Mouse (Mus musculus) lung, embryonic 16.5 days (tissue): ENCODE data around the gene Fam89a. TPM values are rescaled to one million over a fixed set of nuclear protein-coding genes. Genes with fewer than 3 reads are reported as not detected.

Experiments
- ATAC-seq: fragments of 200-750 bp; cut with Nextera tagmentation; 2 replicates; pipeline ENCODE4 v1.8.0; 2017; ENCODE audit warnings: low read depth, mild to moderate bottlenecking, moderate library complexity
- H3K27ac ChIP-seq: fragments of 300-500 bp; sonication (generic); 2 replicates; pipeline ENCODE4 v1.5.1; 2014; ENCODE audit warnings: mild to moderate bottlenecking, control low read depth, low read length
- H3K27me3 ChIP-seq: fragments of 300-500 bp; sonication (generic); 2 replicates; pipeline ENCODE4 v1.6.1; 2014; ENCODE audit warnings: low read depth, low read length, mixed read lengths; ENCODE audit not compliant: control insufficient read depth, insufficient read depth
- H3K36me3 ChIP-seq: fragments of 300-500 bp; sonication (generic); 2 replicates; pipeline ENCODE4 v1.6.1; 2014; ENCODE audit warnings: low read length; ENCODE audit not compliant: control insufficient read depth, insufficient read depth
- H3K4me1 ChIP-seq: fragments of 300-500 bp; sonication (generic); replicated peaks from 2 replicates; pipeline ENCODE4 v1.6.1; 2014; ENCODE audit warnings: low read length, mixed read lengths; ENCODE audit not compliant: control insufficient read depth, insufficient read depth
- H3K4me2 ChIP-seq: fragments of 300-500 bp; sonication (generic); 2 replicates; pipeline ENCODE4 v1.6.1; 2014; ENCODE audit warnings: low read depth, low read length, control low read depth
- H3K4me3 ChIP-seq: fragments of 300-500 bp; sonication (generic); 2 replicates; pipeline ENCODE4 v1.5.1; 2014; ENCODE audit warnings: mild to moderate bottlenecking, low read length, control low read depth
- H3K9ac ChIP-seq: fragments of 300-500 bp; sonication (generic); 2 replicates; pipeline ENCODE4 v1.6.1; 2014; ENCODE audit warnings: low read length, control low read depth
- H3K9me3 ChIP-seq: fragments of 300-500 bp; sonication (generic); 2 replicates; pipeline ENCODE4 v1.6.1; 2016; ENCODE audit warnings: low read length; ENCODE audit not compliant: control insufficient read depth
- WGBS: fragments of 180-500 bp; shearing (Covaris S2); extraction: QIAGEN DNeasy Blood & Tissue Kit; methylation state at CpG from one replicate; pipeline ENCODE4 v1.1.7; 2014; 5-methylcytosine and 5-hydroxymethylcytosine counted together
- polyA plus RNA-seq: library from polyadenylated mRNA; unstranded; fragments of >200 nt; fragmentation: Nextera tagmentation; extraction: Ambion mirVana; gene quantifications from 2 replicates; pipeline ENCODE4 v1.2.1, GENCODE M21; 2015

Gene Fam89a
- polyA plus RNA-seq = 7.6 and 8.7 TPM in 2 replicates

GRCm38 (mm10) chr8:124751709-124752173, at the start of gene Fam89a:
Fam89a (minus strand) TSS chr8:124751832.
- under 1% methylated on average over 10 of the region's 41 CpGs for WGBS

DNA sequence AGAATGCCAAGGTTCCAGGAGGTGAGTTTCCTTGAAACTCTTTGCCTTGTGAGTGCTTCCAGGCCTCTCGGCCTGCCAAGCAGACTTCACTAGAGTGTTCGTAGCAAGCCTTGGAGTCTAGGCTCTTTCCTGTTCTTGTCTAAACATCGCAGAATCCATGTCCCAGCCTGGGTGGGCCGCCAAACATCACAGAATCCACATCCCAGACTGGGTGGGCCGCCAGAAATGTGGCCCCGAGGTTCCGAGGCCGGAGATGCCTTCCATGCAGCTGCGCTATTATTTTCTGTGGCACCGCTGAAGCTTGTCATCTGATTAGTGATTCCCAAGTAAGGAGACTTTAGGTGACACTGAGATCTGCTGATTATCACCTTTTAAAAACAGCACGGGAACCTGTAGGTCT, 48.9 kb upstream of the Fam89a start:
- Histone ChIP-seq H3K4me2 (no peak overlapping the region), H3K4me3 (no peak overlapping the region), H3K36me3 (no peaks in the 10 kb centered on the region), H3K27me3 (peaks cover 8% of the 10 kb centered on the region), H3K27ac (no peak overlapping the region), H3K4me1 (no peaks in the 10 kb centered on the region), H3K9ac (no peak overlapping the region), H3K9me3 (no peaks in the 10 kb centered on the region)
- WGBS = 19% methylated on average over 11 of the region's 11 CpGs
- ATAC-seq = no peak

More at GRCm38 (mm10) chr8:124751709-124752173, at the start of gene Fam89a:
- Histone ChIP-seq H3K4me2 (peak within 1 kb of the TSS; percentile 92), H3K4me3 (peak within 1 kb of the TSS; percentile 71), H3K9ac (peak within 1 kb of the TSS; percentile 65), H3K27me3 (peaks cover 20% of the 10 kb centered on the region), H3K27ac (peak within 1 kb of the TSS; percentile 41; the same call in 1 of the 2 replicates), H3K36me3 (no peaks in the 10 kb centered on the region), H3K4me1 (peaks cover 19% of the 10 kb centered on the region), H3K9me3 (no peaks in the 10 kb centered on the region)
- peak; percentile 86 for ATAC-seq

GRCm38 (mm10) chr8:124795781-124796488, 44.3 kb upstream of the Fam89a start:
- Histone ChIP-seq H3K4me3 (no peak overlapping the region), H3K4me2 (no peak overlapping the region), H3K27ac (no peak overlapping the region), H3K36me3 (no peaks in the 10 kb centered on the region), H3K4me1 (peaks cover 28% of the 10 kb centered on the region), H3K9me3 (no peaks in the 10 kb centered on the region), H3K27me3 (peaks cover 50% of the 10 kb centered on the region), H3K9ac (no peak overlapping the region)
- 64% methylated on average over 8 of the region's 8 CpGs for WGBS
- ATAC-seq = no peak

GRCm38 (mm10) chr8:124794486-124794780, 42.8 kb upstream of the Fam89a start:
- under 1% methylated on average over 25 of the region's 25 CpGs for WGBS
- no peak for ATAC-seq

DNA sequence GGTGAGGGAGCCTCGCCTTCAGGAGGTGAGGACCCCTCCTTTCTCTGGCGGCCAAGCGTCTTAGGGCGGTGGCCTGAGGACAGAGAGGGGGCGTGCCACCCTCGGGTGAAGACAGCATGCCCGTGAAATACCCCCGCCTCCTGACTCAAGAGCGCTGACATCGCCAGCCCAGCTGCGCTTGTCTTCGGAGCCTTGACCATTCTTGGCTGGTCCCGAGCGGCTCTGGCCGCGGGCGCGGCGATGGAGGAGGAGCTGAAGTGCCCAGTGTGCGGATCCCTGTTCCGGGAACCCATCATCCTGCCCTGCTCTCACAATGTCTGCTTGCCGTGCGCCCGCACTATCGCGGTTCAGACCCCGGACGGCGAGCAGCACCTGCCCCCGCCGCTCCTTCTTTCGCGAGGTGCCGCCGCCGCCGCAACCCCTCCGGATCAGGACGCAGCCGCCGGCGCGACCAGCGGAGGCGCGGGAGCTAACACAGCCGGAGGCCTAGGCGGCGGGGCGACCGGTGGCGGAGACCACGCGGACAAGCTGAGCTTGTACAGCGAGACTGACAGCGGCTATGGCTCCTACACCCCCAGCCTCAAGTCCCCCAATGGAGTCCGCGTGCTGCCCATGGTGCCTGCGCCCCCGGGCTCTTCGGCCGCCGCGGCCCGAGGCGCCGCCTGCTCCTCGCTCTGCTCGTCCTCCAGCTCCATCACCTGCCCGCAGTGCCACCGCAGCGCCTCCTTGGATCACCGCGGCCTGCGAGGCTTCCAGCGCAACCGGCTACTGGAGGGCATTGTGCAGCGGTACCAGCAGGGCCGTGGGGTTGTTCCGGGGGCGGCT, 42.2 kb upstream of the Fam89a start:
- peak; percentile 24 for ATAC-seq

More at GRCm38 (mm10) chr8:124794486-124794780, 42.8 kb upstream of the Fam89a start:
- Histone ChIP-seq H3K27ac (no peak overlapping the region), H3K9ac (0 out of 2 replicates have a peak overlapping the region, but pooled peaks have one; percentile 10), H3K4me2 (peak overlapping the region; percentile 100), H3K27me3 (peaks cover 50% of the 10 kb centered on the region), H3K4me1 (peaks cover 28% of the 10 kb centered on the region), H3K4me3 (peak overlapping the region; percentile 63), H3K9me3 (no peaks in the 10 kb centered on the region), H3K36me3 (no peaks in the 10 kb centered on the region)

GRCm38 (mm10) chr8:124793172-124793651, 41.6 kb upstream of the Fam89a start:
- ATAC-seq = peak; percentile 92
- H3K36me3 ChIP-seq = no peaks in the 10 kb centered on the region
- WGBS = under 1% methylated on average over 28 of the region's 51 CpGs
- H3K9me3 ChIP-seq = no peaks in the 10 kb centered on the region
- H3K27me3 ChIP-seq = peaks cover 50% of the 10 kb centered on the region
- H3K4me3 ChIP-seq = peak overlapping the region; percentile 63
- peaks cover 28% of the 10 kb centered on the region for H3K4me1 ChIP-seq
- peak overlapping the region; percentile 100 for H3K4me2 ChIP-seq
- H3K9ac ChIP-seq = peak overlapping the region; percentile 49; the same call in 1 of the 2 replicates
- no peak overlapping the region; the same call in 1 of the 2 replicates for H3K27ac ChIP-seq

More for the DNA sequence above, 42.2 kb upstream of the Fam89a start:
- H3K9me3 ChIP-seq = no peaks in the 10 kb centered on the region
- WGBS = under 1% methylated on average over 66 of the region's 81 CpGs
- H3K27ac ChIP-seq = no peak overlapping the region
- peaks cover 28% of the 10 kb centered on the region for H3K4me1 ChIP-seq
- peaks cover 50% of the 10 kb centered on the region for H3K27me3 ChIP-seq
- H3K36me3 ChIP-seq = no peaks in the 10 kb centered on the region
- peak overlapping the region; percentile 63 for H3K4me3 ChIP-seq
- H3K4me2 ChIP-seq = peak overlapping the region; percentile 100
- H3K9ac ChIP-seq = no peak overlapping the region

DNA sequence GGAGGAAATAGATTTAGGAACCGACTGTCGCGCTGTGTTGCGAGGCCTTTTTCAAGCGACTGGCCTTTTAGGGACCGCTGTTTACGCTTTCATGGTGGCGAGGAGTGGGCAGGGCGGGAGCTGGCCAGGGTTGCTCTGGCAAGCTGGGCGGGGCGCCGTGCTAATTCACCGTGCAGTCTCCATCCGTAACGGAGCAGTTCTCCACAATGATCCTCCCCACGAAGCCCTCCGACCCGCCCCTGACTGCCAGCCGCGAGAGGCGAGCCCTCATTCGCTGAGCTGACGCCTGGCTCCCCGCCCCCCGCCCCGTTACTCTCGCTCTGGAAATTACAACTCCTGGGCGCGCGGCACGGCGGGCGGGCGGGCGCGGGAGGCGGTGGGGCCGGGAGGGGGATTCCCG, 41.1 kb upstream of the Fam89a start, which contains the start of gene Trim67:
Gene Trim67, plus strand, starts transcription at position 385 of the 400 bp plus-strand sequence.
- no peak within 1 kb of the TSS; the same call in 1 of the 2 replicates for H3K27ac ChIP-seq
- H3K9me3 ChIP-seq = no peaks in the 10 kb centered on the region
- peak; percentile 82 for ATAC-seq
- peak within 1 kb of the TSS; percentile 63 for H3K4me3 ChIP-seq
- H3K36me3 ChIP-seq = no peaks in the 10 kb centered on the region
- peaks cover 28% of the 10 kb centered on the region for H3K4me1 ChIP-seq
- H3K9ac ChIP-seq = peak within 1 kb of the TSS; percentile 49; the same call in 1 of the 2 replicates
- peak within 1 kb of the TSS; percentile 100 for H3K4me2 ChIP-seq
- peaks cover 50% of the 10 kb centered on the region for H3K27me3 ChIP-seq
- WGBS = under 1% methylated on average over 39 of the region's 39 CpGs

GRCm38 (mm10) chr8:124792186-124792585, 40.6 kb upstream of the Fam89a start:
- Histone ChIP-seq H3K9me3 (no peaks in the 10 kb centered on the region), H3K36me3 (no peaks in the 10 kb centered on the region), H3K4me3 (peak overlapping the region; percentile 63), H3K27ac (no peak overlapping the region), H3K9ac (no peak overlapping the region), H3K4me2 (peak overlapping the region; percentile 100), H3K4me1 (peaks cover 28% of the 10 kb centered on the region), H3K27me3 (peaks cover 50% of the 10 kb centered on the region)
- ATAC-seq = no peak
- under 1% methylated on average over 32 of the region's 32 CpGs for WGBS

DNA sequence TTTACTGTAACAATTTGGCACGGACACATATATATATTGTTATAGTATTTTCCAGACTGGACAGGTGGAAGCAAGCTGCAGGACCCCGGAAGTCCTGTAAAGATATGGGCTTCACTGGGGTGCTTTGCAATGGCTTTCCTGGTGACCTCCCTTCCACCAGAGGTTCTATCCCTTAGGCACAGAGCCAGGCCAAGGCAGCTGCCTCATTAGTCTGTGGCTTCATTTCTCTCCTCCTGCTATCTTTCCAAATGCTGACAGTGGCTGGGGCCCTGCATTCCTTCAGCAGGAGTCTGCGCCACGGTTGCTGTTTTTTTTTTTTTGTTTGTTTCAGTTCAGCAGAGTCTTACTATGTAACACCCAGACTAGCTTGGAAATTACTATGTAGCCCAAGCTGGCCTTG, 40.1 kb upstream of the Fam89a start:
- H3K27me3 ChIP-seq = peaks cover 50% of the 10 kb centered on the region
- no peak overlapping the region for H3K9ac ChIP-seq
- peak overlapping the region; percentile 100 for H3K4me2 ChIP-seq
- 38% methylated on average over 4 of the region's 4 CpGs for WGBS
- H3K36me3 ChIP-seq = no peaks in the 10 kb centered on the region
- H3K9me3 ChIP-seq = no peaks in the 10 kb centered on the region
- no peak overlapping the region for H3K27ac ChIP-seq
- H3K4me1 ChIP-seq = peaks cover 28% of the 10 kb centered on the region
- peak overlapping the region; percentile 63 for H3K4me3 ChIP-seq
- no peak for ATAC-seq
